Mouse (Mus musculus): ENCODE measurements at regions not wholly inside any gene's neighbourhood (a gene's known extent, or its start where the extent isn't known, plus 50 kb on each side); places are given as distances from the start of the nearest gene placed in this dataset.
"Not testable (repeated sequence)": the region's sequence is repeated elsewhere in the genome, so short reads cannot be mapped to it uniquely, and the experiment has no call there.

DNA sequence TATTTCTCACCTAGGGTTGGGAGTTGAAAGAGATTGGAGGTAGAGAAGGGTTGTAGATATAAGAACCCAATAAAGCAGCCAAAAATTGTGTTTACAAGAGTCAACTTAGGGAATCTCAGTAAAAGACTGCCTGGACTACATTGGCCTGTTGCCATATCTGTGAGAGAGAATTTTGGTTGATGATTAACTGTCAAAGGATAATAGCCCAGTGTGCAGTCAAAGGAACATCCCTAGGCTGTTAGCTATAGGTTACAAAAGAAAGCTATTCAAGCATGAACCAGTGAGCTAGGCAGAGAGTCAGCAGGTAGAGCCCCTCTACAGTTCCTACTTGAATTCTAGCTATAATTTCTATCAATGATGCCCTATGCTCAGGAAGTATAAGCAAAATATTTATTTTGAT is 419.0 kb downstream of the Car8 start:
- POLR2A ChIA-PET: no interaction called here
- ATAC-seq (peak; percentile 92), DNase-seq (ENCODE audit: low read depth, low spot score) (peak; percentile 69)
- CTCF ChIA-PET: no interaction called here
- no peaks in the 10 kb centered on the region for H3K27me3 ChIP-seq
- TF ChIP-seq CTCF (IDR thresholded peaks at IDR 0.05): no peak
- in situ Hi-C loops (cut with MboI; ENCODE audit: low pct_unique_long_range_greater_than_20kb): no loop called here

DNA sequence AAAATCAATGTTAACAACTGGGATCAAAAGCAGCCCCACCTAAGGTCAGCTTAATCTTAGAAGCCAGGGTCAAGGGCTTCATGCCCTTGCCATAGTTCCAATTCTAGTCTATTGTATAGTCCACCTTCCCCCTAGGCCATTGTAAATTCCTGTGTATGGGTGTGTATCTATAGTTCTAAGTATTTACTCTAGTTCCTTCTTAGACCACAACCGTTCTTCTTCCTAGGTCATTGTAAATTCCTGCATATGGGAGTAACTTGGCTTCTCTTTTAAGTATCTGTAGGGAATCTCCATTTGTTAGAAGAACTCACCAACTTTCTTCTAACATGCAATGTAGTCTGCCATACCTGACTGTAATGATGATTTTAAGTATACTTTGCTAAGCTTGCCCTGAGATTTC is 461.1 kb downstream of the Car8 start:
- ATAC-seq; CTCF ChIA-PET; DNase-seq (ENCODE audit: low read depth, low spot score); in situ Hi-C loops (cut with MboI; ENCODE audit: low pct_unique_long_range_greater_than_20kb); H3K27me3 ChIP-seq; POLR2A ChIA-PET: not testable (repeated sequence)

DNA sequence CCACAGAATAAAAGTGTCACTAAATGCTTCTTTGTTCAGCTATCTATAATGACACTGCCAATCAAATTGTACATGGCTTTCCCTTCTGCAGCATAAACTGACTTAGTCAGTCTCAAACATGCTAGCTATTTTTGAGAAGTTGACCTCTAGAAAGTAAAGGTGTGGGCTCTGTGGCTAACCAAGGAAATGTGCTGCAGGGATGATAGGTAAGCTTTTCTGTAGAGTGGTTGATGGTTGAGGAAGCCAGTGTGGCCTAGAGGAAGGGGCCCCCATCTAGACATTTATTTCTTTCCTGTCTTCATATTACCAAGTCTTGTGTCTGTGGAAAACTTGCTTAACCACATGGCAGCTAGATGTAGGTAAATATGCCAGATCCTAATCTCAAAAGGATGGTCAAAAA is 483.4 kb downstream of the Car8 start:
- no peak for ATAC-seq
- in situ Hi-C loops (cut with MboI; ENCODE audit: low pct_unique_long_range_greater_than_20kb): no loop called here
- no peak for TF ChIP-seq CTCF (IDR thresholded peaks at IDR 0.05)

DNA sequence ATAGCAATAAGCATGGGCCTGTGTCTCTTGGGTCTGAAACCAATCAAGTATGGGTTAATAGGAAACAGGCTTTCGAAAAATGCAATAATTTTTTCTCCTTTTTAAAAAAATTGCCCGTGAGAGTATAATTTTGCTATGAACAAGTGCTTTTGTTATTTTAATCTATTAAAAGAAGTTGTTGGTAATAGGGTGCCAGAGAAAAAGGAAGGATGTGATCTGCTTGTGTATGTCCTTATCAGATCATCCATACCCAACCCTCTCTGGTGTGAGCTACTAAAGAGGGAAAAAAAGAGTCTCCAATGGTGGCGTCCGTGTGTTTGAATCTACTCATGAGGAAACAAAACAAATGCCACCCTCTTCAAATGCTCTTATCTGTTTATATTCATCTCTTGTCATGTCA is 484.9 kb downstream of the Car8 start:
- no peaks in the 10 kb centered on the region for H3K27me3 ChIP-seq
- DNase-seq (ENCODE audit: low read depth, low spot score) (no peak), ATAC-seq (no peak)
- TF ChIP-seq CTCF (IDR thresholded peaks at IDR 0.05): no peak
- POLR2A ChIA-PET: no interaction called here
- in situ Hi-C loops (cut with MboI; ENCODE audit: low pct_unique_long_range_greater_than_20kb): no loop called here
- CTCF ChIA-PET: no interaction called here

More for the DNA sequence above, 483.4 kb downstream of the Car8 start:
- no peaks in the 10 kb centered on the region for H3K27me3 ChIP-seq
- CTCF ChIA-PET: no interaction called here
- DNase-seq (ENCODE audit: low read depth, low spot score): no peak
- POLR2A ChIA-PET: no interaction called here

DNA sequence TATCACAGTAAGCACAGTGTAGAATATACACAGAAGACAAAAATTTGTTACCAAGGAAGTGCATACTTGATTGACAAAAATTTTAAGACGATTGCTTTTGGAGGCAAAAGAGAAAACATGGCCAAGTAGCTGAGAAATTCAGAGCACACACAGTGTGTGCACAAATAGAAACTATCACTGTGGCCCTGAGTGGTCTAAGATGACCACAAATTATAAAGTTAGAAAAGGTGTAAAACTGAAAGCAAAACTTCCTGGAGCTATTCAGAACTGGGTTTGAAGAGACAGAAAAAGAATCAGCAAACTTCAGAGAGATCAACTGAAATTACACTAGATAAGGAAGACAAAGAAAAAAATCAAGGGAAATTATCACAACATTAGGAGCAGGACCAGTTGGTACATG is 487.6 kb downstream of the Car8 start:
- in situ Hi-C loops (cut with MboI; ENCODE audit: low pct_unique_long_range_greater_than_20kb): no loop called here
- CTCF ChIA-PET: no interaction called here
- H3K27me3 ChIP-seq: no peaks in the 10 kb centered on the region
- DNase-seq (ENCODE audit: low read depth, low spot score) (no peak), ATAC-seq (no peak)
- TF ChIP-seq CTCF (IDR thresholded peaks at IDR 0.05): no peak
- POLR2A ChIA-PET: no interaction called here

DNA sequence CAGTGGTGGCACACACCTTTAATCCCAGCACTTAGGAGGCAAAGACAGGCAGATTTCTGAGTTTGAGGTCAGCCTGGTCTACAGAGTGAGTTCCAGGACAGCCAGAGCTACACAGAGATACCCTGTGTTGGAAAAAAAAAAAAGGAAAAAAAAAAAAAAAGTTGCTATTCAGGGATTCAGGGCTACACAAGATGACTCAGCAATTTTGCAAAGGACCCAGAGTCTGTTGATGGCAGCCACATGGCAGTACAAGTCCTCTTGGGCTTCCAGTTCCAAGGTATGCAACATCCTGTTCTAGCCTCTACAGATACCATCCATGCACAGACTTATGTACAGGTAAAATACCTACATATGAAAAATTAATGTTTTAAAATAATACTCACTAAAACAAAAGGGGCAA is 515.9 kb downstream of the Car8 start:
- H3K27me3 ChIP-seq: no peaks in the 10 kb centered on the region
- in situ Hi-C loops (cut with MboI; ENCODE audit: low pct_unique_long_range_greater_than_20kb): loop anchor here (10.0 kb wide), 1 partner anchor 58 kb away; no protein-coding TSS in a partner anchor
- ChIA-PET POLR2A (no interaction called here), CTCF (no interaction called here)
- DNase-seq (ENCODE audit: low read depth, low spot score) (no peak), ATAC-seq (no peak)
- TF ChIP-seq CTCF (IDR thresholded peaks at IDR 0.05): no peak

DNA sequence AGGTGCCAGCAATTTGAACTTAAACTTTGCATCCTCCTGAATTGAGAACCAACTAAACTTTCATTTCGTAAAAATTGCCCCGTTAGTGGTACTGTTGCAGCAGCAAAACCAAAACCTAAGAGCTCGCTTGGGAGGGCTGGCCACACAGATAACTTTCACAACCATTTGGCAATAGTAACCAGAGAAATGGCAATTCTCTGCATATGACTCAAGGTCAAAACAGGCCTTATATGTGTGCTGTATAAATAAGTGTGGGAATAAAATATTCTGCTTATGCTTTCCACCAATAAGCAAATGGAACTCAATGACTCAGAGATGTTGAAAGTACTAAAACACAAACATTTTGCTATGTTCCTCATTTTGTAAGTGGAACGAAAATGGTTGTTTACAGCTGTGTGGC is 550.3 kb downstream of the Car8 start:
- DNase-seq (ENCODE audit: low read depth, low spot score): no peak
- no peak for TF ChIP-seq CTCF (IDR thresholded peaks at IDR 0.05)
- CTCF ChIA-PET: no interaction called here
- no peak for ATAC-seq
- H3K27me3 ChIP-seq: no peaks in the 10 kb centered on the region
- POLR2A ChIA-PET: no interaction called here
- in situ Hi-C loops (cut with MboI; ENCODE audit: low pct_unique_long_range_greater_than_20kb): no loop called here

DNA sequence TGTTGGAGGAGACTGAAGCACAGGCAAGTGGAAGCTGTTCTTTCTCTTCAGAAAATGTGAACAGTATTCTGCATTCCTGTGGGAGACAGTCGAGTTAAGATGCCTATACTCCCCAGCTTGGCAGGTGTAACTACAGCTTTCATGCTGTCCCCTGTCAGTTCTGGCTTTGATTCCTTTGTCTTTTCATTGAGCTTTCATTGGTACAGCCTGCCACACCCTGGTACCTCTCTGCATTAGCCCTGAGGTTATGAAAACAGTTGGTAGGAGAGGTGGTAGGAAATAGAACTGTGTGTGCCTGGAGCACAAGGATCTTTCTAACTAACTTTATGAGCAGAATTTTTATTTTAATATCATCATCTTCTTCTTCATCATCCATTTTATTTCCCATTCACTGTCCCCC is 551.6 kb downstream of the Car8 start:
- in situ Hi-C loops (cut with MboI; ENCODE audit: low pct_unique_long_range_greater_than_20kb): no loop called here
- TF ChIP-seq CTCF (IDR thresholded peaks at IDR 0.05): no peak
- no peak for DNase-seq (ENCODE audit: low read depth, low spot score)
- POLR2A ChIA-PET: no interaction called here
- ATAC-seq: no peak
- CTCF ChIA-PET: no interaction called here
- H3K27me3 ChIP-seq: no peaks in the 10 kb centered on the region

DNA sequence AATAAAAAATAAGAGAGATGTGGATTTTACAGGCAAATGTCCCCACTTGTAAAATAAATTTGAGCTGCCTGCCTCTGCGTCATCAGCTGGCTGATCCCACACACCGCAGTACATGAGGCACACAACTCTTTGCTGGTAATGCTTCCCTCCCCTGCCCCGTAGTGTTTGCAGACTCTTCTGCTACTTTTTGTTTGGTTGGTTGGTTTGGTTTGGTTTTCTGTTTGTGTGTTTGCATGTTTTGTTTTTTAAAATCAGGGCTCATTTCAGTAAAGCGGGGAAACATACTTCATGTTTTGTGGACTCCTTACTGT is 568.1 kb downstream of the Car8 start:
- H3K27me3 ChIP-seq: no peaks in the 10 kb centered on the region
- POLR2A ChIA-PET: no interaction called here
- CTCF ChIA-PET: no interaction called here
- ATAC-seq: peak; percentile 69
- no peak for DNase-seq (ENCODE audit: low read depth, low spot score)
- no peak for TF ChIP-seq CTCF (IDR thresholded peaks at IDR 0.05)
- in situ Hi-C loops (cut with MboI; ENCODE audit: low pct_unique_long_range_greater_than_20kb): no loop called here

DNA sequence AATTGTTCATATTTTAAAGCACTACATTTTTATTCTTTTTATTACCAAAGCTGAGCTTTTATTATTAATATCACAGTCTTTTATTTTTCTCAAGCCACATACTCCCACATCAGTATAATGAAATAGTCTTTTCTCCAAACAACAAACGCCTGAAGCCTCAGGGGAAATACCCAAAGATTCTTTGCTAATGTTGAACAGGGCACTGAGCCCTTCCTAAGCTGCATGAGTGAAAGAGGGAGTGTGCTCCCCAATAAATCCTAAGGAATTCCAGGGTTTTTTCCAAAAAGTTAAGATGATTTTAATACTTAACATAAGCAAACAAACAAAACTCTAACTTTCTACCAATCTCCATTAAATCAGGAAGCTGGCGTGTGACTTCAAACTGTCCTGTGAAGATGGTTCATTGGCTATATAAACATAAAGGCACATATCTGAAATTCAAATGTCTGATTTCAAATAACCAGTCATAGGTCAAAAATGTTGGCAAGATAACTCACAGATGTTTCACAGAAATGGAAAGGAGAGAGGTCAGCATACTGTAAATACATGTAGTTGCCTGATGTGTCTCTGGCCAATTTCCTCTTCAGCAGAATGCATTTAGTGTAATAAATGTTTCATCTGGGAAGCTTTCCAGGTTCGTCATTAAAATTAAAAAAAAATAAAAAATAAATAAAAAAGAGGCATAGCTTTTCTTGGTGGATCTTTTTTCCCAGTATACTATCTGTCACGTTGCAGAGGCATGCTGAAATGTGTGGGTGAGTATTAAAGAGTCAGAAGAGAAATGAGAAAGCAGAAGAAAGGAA is 568.6 kb downstream of the Car8 start:
- peak; percentile 58 for DNase-seq (ENCODE audit: low read depth, low spot score)
- CTCF ChIA-PET: no interaction called here
- POLR2A ChIA-PET: no interaction called here
- TF ChIP-seq CTCF (IDR thresholded peaks at IDR 0.05): no peak
- ATAC-seq: peak; percentile 87
- in situ Hi-C loops (cut with MboI; ENCODE audit: low pct_unique_long_range_greater_than_20kb): loop anchor here (10.0 kb wide), 1 partner anchor 55 kb away; no protein-coding TSS in a partner anchor
- no peaks in the 10 kb centered on the region for H3K27me3 ChIP-seq

DNA sequence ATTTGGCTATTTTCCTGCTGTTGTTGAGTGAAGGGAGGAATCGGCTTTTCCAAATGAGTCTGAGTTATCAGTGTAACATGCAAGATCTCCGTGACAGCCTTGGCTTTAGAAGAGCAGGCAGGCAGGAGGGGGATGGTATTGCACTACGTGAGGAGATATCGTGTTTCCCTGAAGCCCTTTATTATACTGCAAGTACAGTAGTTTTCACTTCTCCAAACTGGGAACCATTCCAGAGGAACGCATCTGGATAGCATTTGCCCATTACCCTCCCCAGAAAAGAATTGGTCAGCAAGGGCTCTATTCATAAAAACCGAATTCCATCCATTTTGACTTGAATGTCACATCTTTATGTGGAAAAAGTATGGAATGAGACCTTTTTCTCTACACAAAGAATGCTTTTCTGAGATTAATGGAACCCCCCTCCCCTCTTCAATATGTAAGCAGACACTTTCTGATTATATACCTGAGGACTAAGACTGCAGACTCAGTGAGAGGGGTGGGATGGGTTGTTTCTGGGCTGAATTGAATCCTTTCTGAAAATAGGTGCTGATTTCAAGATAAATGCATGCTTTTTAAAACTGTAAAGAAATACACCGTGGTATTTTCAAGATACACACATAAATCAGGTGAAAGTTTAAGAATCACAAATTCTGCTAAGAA is 571.8 kb downstream of the Car8 start:
- ChIA-PET CTCF (no interaction called here), POLR2A (no interaction called here)
- DNase-seq (ENCODE audit: low read depth, low spot score) (no peak), ATAC-seq (no peak)
- no peak for TF ChIP-seq CTCF (IDR thresholded peaks at IDR 0.05)
- no peaks in the 10 kb centered on the region for H3K27me3 ChIP-seq
- in situ Hi-C loops (cut with MboI; ENCODE audit: low pct_unique_long_range_greater_than_20kb): loop anchor here (10.0 kb wide), 1 partner anchor 58 kb away; no protein-coding TSS in a partner anchor
